Mouse (Mus musculus): ENCODE results near the gene Bloc1s1.

Gene Bloc1s1

GRCm38 (mm10) chr10:128923935-128924334, at the start of gene Bloc1s1:
Gene Bloc1s1, minus strand, starts transcription at chr10:128924035.
- no peak for DNase-seq (ENCODE audit: low spot score)

GRCm38 (mm10) chr10:128972841-128973240, 49.0 kb upstream of the Bloc1s1 start:
- no peak for DNase-seq (ENCODE audit: low spot score)

- DNase-seq (ENCODE audit: low spot score) = no peak
Observed at GRCm38 (mm10) chr10:128970740-128971250, 47.0 kb upstream of the Bloc1s1 start.

GRCm38 (mm10) chr10:128968341-128968749, 44.5 kb upstream of the Bloc1s1 start:
- no peak for DNase-seq (ENCODE audit: low spot score)

- DNase-seq (ENCODE audit: low spot score) = no peak
Observed at GRCm38 (mm10) chr10:128965871-128966270, 42.0 kb upstream of the Bloc1s1 start.

GRCm38 (mm10) chr10:128964961-128965360, 41.1 kb upstream of the Bloc1s1 start:
- no peak for DNase-seq (ENCODE audit: low spot score)

- DNase-seq (ENCODE audit: low spot score) = no peak
Observed at GRCm38 (mm10) chr10:128960590-128961584, 37.1 kb upstream of the Bloc1s1 start, which contains the start of gene Mettl7b. Gene Mettl7b, minus strand, starts transcription at chr10:128960988.

- DNase-seq (ENCODE audit: low spot score) = no peak
Observed at GRCm38 (mm10) chr10:128960142-128960541, 36.3 kb upstream of the Bloc1s1 start.

GRCm38 (mm10) chr10:128958340-128958739, 34.5 kb upstream of the Bloc1s1 start:
- no peak for DNase-seq (ENCODE audit: low spot score)

- no peak for DNase-seq (ENCODE audit: low spot score)
Observed at GRCm38 (mm10) chr10:128950208-128950887, 26.5 kb upstream of the Bloc1s1 start.

- no peak for DNase-seq (ENCODE audit: low spot score)
Observed at GRCm38 (mm10) chr10:128947496-128947895, 23.7 kb upstream of the Bloc1s1 start.

- DNase-seq (ENCODE audit: low spot score) = no peak
Observed at GRCm38 (mm10) chr10:128945675-128946074, 21.8 kb upstream of the Bloc1s1 start.

GRCm38 (mm10) chr10:128940475-128941061, 16.7 kb upstream of the Bloc1s1 start:
- no peak for DNase-seq (ENCODE audit: low spot score)

- no peak for DNase-seq (ENCODE audit: low spot score)
Observed at GRCm38 (mm10) chr10:128938974-128939373, 15.1 kb upstream of the Bloc1s1 start.

- DNase-seq (ENCODE audit: low spot score) = no peak
Observed at GRCm38 (mm10) chr10:128938457-128938856, 14.6 kb upstream of the Bloc1s1 start.

GRCm38 (mm10) chr10:128937756-128938390, 14.0 kb upstream of the Bloc1s1 start:
- DNase-seq (ENCODE audit: low spot score) = no peak

- DNase-seq (ENCODE audit: low spot score) = no peak
Observed at GRCm38 (mm10) chr10:128935826-128936440, 12.1 kb upstream of the Bloc1s1 start.

- no peak for DNase-seq (ENCODE audit: low spot score)
Observed at GRCm38 (mm10) chr10:128934997-128935787, 11.4 kb upstream of the Bloc1s1 start.

GRCm38 (mm10) chr10:128933976-128934721, 10.3 kb upstream of the Bloc1s1 start:
- DNase-seq (ENCODE audit: low spot score) = no peak

- no peak for DNase-seq (ENCODE audit: low spot score)
Observed at GRCm38 (mm10) chr10:128933574-128933973, 9.7 kb upstream of the Bloc1s1 start, which contains the start of gene Itga7. Gene Itga7, plus strand, starts transcription at chr10:128933818.

Measured in testis, postnatal 14 days (tissue).